Mouse (Mus musculus): Measurements from ENCODE around the gene Irgm2.

DNA sequence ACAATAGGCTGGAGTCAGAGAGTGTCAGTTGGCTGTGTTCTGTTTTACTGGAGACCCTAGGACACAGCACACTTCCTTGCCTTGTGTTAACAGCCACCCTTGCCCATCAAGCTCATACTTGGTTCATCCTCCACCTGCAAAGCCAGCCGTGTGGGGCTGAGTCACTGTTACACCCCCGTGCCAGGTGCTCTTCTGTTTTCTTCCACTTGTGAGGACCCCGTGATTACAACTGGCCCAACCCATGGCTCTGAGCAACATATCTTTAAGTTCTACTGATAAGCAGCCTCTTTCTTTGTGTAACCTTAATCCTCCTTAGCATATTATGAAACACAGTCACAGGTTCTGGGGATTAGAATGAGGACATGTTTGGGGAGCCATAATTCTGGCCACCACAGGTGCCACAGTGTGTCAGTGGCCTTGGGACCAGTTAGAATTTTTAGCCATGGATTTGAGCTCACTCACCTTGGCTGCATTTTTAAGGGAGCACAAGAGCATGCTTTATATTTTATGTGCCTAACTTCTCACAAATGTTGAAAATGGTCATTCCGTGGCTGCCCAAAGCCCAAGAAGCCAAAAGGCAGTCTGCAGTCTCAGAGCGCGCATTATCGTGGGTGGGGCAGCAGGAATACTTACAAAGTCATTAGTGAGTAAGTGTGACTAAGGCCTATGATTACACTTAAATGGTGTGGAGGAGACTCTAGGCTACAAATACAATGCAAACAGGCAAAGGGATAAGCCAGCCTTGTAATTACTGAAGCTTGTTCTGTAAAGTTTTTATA, 50.0 kb downstream of the Irgm2 start:
- TF ChIP-seq CTCF (IDR thresholded peaks at IDR 0.05; ENCODE audit: extremely low read depth, insufficient read depth, insufficient read length, insufficient replicate concordance) (no peak), POLR2A (IDR thresholded peaks at IDR 0.05; ENCODE audit: low read depth, low read length) (no peak)

Data from spleen, adult 2 months (tissue).